Mouse (Mus musculus) central nervous system, embryonic 14 days (tissue): ENCODE results near the gene S100pbp. TPM values are rescaled to one million over a fixed set of nuclear protein-coding genes. Genes with fewer than 3 reads are reported as not detected.

ENCODE experiments used
- polyA plus RNA-seq: library from polyadenylated mRNA; depleted of rRNA; stranded (reverse); fragments of >200 nt; gene quantifications from 2 replicates; pipeline ENCODE4 v1.2.3, GENCODE M21; 2012; rRNA removed

The S100pbp gene
- 32.3 and 35.0 TPM in 2 replicates for polyA plus RNA-seq

GRCm38 (mm10) chr4:129189542-129190519, at the start of gene S100pbp, which contains the start of gene Yars:
TSS of gene S100pbp (minus strand) at chr4:129189727.
TSS of gene Yars (plus strand) at chr4:129189760.

GRCm38 (mm10) chr4:129136579-129137391, 52.7 kb downstream of the S100pbp start, which contains the start of gene Fndc5:
TSS of gene Fndc5 (plus strand) at chr4:129136999.

DNA sequence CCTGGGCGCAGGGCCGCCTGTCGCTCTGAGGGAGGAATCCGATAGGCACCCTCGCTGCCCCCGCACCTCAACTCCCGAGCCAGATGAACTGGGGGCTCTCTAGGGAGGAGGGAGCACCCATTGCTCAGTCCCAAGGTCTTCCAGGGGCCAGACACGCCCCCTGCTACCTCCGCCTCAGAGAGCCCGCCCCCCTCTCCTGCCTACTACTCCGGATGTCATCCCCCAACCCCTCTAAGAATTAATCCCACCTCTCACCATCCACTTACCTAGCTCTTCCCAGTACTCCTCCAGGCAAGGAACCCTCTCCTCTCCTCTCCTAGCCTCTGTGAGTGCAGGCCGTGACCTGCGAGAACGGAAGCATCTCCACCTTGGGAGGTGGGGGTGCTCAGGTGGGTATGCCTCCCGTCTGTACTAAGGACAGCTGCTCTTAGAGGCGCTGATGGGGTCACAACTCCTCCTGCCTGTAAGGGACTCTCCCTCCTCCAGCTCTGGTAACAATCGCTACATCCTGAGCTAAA, 67.9 kb downstream of the S100pbp start, which contains the start of gene Hpca:
TSS of gene Hpca (minus strand) at position 468 of the 518 bp plus-strand sequence.

GRCm38 (mm10) chr4:129105356-129105755, 84.2 kb downstream of the S100pbp start, which contains the start of gene Tmem54:
TSS of gene Tmem54 (plus strand) at chr4:129105548.

Other genes starting within 250 kb of the S100pbp start
- gene Azin2, start 227.3 kb downstream of the S100pbp start, polyA plus RNA-seq: 16.1 and 19.6 TPM in 2 replicates
- 80.8 and 85.4 TPM in 2 replicates for gene Ak2, start 197.8 kb downstream of the S100pbp start, polyA plus RNA-seq
- 73.7 and 75.8 TPM in 2 replicates for gene Rnf19b, start 131.5 kb downstream of the S100pbp start, polyA plus RNA-seq
- 0.10 and 1.6 TPM in 2 replicates for gene Tmem54, start 84.2 kb downstream of the S100pbp start, polyA plus RNA-seq
- 40.4 and 49.1 TPM in 2 replicates for gene Hpca, start 67.7 kb downstream of the S100pbp start, polyA plus RNA-seq
- gene Fndc5, start 52.7 kb downstream of the S100pbp start, polyA plus RNA-seq: 5.7 and 10.2 TPM in 2 replicates
- 71.3 and 71.4 TPM in 2 replicates for gene Yars, start within 50 bp of the S100pbp start, polyA plus RNA-seq
- gene C77080, start 71.7 kb upstream of the S100pbp start, polyA plus RNA-seq: 9.8 and 13.8 TPM in 2 replicates
- gene Sync, start 97.9 kb upstream of the S100pbp start, polyA plus RNA-seq: 0.48 and 1.6 TPM in 2 replicates
- 115 and 134 TPM in 2 replicates for gene Rbbp4, start 145.6 kb upstream of the S100pbp start, polyA plus RNA-seq
- 27.3 and 32.9 TPM in 2 replicates for gene Zbtb8os, start 146.0 kb upstream of the S100pbp start, polyA plus RNA-seq
- gene Zbtb8a, start 188.4 kb upstream of the S100pbp start, polyA plus RNA-seq: 16.9 and 18.8 TPM in 2 replicates